Mouse (Mus musculus) kidney, postnatal 0 days (tissue): Measurements from ENCODE around the gene Lrmp. TPM values are rescaled to one million over a fixed set of nuclear protein-coding genes. Genes with fewer than 3 reads are reported as not detected.

ENCODE experiments used
- ATAC-seq: fragments of 200-750 bp; cut with Nextera tagmentation; replicated peaks from 2 replicates; pipeline ENCODE4 v1.8.0; 2017; ENCODE audit warnings: low read depth, moderate number of reproducible peaks, moderate TSS enrichment, moderate library complexity; ENCODE audit not compliant: low FRiP score
- DNase-seq: peaks from one replicate; pipeline ENCODE4 v3.0.0-alpha.2; 2016; ENCODE audit warnings: low spot score
- H3K27ac ChIP-seq: fragments of 300-500 bp; sonication (generic); 2 replicates; pipeline ENCODE4 v1.5.1; 2014; ENCODE audit warnings: mild to moderate bottlenecking
- H3K27me3 ChIP-seq: fragments of 300-500 bp; sonication (generic); 2 replicates; pipeline ENCODE4 v1.6.1; 2014; ENCODE audit warnings: low read length, mixed read lengths; ENCODE audit not compliant: insufficient read depth
- H3K36me3 ChIP-seq: fragments of 300-500 bp; sonication (generic); 2 replicates; pipeline ENCODE4 v1.6.1; 2014; ENCODE audit warnings: low read length, mixed read lengths; ENCODE audit not compliant: insufficient read depth
- H3K4me1 ChIP-seq: fragments of 300-500 bp; sonication (generic); replicated peaks from 2 replicates; pipeline ENCODE4 v1.6.1; 2014; ENCODE audit warnings: antibody characterized with exemption, low read length, mixed read lengths; ENCODE audit not compliant: insufficient read depth
- H3K4me2 ChIP-seq: fragments of 300-500 bp; sonication (generic); 2 replicates; pipeline ENCODE4 v1.6.1; 2014; ENCODE audit warnings: mild to moderate bottlenecking, low read length, moderate library complexity, mixed read lengths
- H3K4me3 ChIP-seq: fragments of 300-500 bp; sonication (generic); replicated peaks from 2 replicates; pipeline ENCODE4 v1.5.1; 2014; ENCODE audit warnings: low read depth, low read length
- H3K9ac ChIP-seq: fragments of 300-500 bp; sonication (generic); 2 replicates; pipeline ENCODE4 v1.6.1; 2014; ENCODE audit warnings: low read depth, low read length
- H3K9me3 ChIP-seq: fragments of 300-500 bp; sonication (generic); replicated peaks from 2 replicates; pipeline ENCODE4 v1.6.1; 2016; ENCODE audit warnings: low read length, inconsistent platforms, mixed read lengths
- CTCF ChIP-seq: IDR thresholded peaks from 2 replicates; pipeline ENCODE4 v1.5.1; 2016; ENCODE audit warnings: antibody characterized with exemption, low read depth, mild to moderate bottlenecking, moderate library complexity
- WGBS: fragments of 180-500 bp; shearing (Covaris S2); extraction: QIAGEN DNeasy Blood & Tissue Kit; methylation state at CpG from one replicate; pipeline ENCODE4 v1.1.7; 2014; 5-methylcytosine and 5-hydroxymethylcytosine counted together
- polyA plus RNA-seq: library from polyadenylated mRNA; unstranded; fragments of >200 nt; fragmentation: Nextera tagmentation; extraction: Ambion mirVana; gene quantifications from 2 replicates; pipeline ENCODE4 v1.2.1, GENCODE M21; 2015

Gene Lrmp
- polyA plus RNA-seq, 1 experiment from 2014 or later: 1.0 TPM

- Histone ChIP-seq H3K4me1 (no peaks in the 10 kb centered on the region), H3K4me2 (no peak overlapping the region), H3K9ac (no peak overlapping the region), H3K4me3 (no peak overlapping the region), H3K36me3 (no peaks in the 10 kb centered on the region), H3K9me3 (no peaks in the 10 kb centered on the region), H3K27me3 (no peaks in the 10 kb centered on the region), H3K27ac (no peak overlapping the region)
- ATAC-seq (no peak), DNase-seq (no peak)
- no peak for TF ChIP-seq CTCF
- WGBS: 23% methylated on average over 4 of the region's 4 CpGs
Measured at GRCm38 (mm10) chr6:145116098-145116672, 732 bp downstream of the Lrmp start.

GRCm38 (mm10) chr6:145120086-145120485 is 4.6 kb downstream of the Lrmp start:
- TF ChIP-seq CTCF: no peak
- Histone ChIP-seq H3K27me3 (no peaks in the 10 kb centered on the region), H3K4me2 (no peak overlapping the region), H3K4me3 (no peak overlapping the region), H3K36me3 (no peaks in the 10 kb centered on the region), H3K9ac (no peak overlapping the region), H3K27ac (no peak overlapping the region), H3K4me1 (no peaks in the 10 kb centered on the region), H3K9me3 (no peaks in the 10 kb centered on the region)
- ATAC-seq: no peak
- WGBS: 80% methylated on average over 2 of the region's 2 CpGs
- DNase-seq: no peak

GRCm38 (mm10) chr6:145120787-145121589 is 5.5 kb downstream of the Lrmp start:
- Histone ChIP-seq H3K36me3 (no peaks in the 10 kb centered on the region), H3K27ac (no peak overlapping the region), H3K4me2 (peak overlapping the region; percentile 21; the same call in 1 of the 2 replicates), H3K27me3 (no peaks in the 10 kb centered on the region), H3K4me1 (no peaks in the 10 kb centered on the region), H3K9ac (no peak overlapping the region), H3K9me3 (no peaks in the 10 kb centered on the region), H3K4me3 (no peak overlapping the region)
- ATAC-seq (no peak), DNase-seq (peak; percentile 40)
- no peak for TF ChIP-seq CTCF
- WGBS: 37% methylated on average over 18 of the region's 18 CpGs

GRCm38 (mm10) chr6:145121590-145122420 is 6.4 kb downstream of the Lrmp start:
- no peak for TF ChIP-seq CTCF
- Histone ChIP-seq H3K9me3 (no peaks in the 10 kb centered on the region), H3K27me3 (no peaks in the 10 kb centered on the region), H3K4me3 (no peak overlapping the region), H3K36me3 (no peaks in the 10 kb centered on the region), H3K9ac (no peak overlapping the region), H3K4me2 (no peak overlapping the region), H3K4me1 (no peaks in the 10 kb centered on the region), H3K27ac (no peak overlapping the region)
- 72% methylated on average over 21 of the region's 21 CpGs for WGBS
- no peak for DNase-seq
- ATAC-seq: no peak

GRCm38 (mm10) chr6:145122423-145123059 is 7.1 kb downstream of the Lrmp start:
- H3K36me3 ChIP-seq: no peaks in the 10 kb centered on the region
- no peak overlapping the region for H3K4me3 ChIP-seq
- H3K9ac ChIP-seq: no peak overlapping the region
- H3K4me2 ChIP-seq: no peak overlapping the region
- no peak for TF ChIP-seq CTCF
- H3K4me1 ChIP-seq: no peaks in the 10 kb centered on the region
- no peaks in the 10 kb centered on the region for H3K9me3 ChIP-seq
- DNase-seq (no peak), ATAC-seq (no peak)
- no peaks in the 10 kb centered on the region for H3K27me3 ChIP-seq
- no peak overlapping the region for H3K27ac ChIP-seq
- 53% methylated on average over 8 of the region's 8 CpGs for WGBS
